Mouse (Mus musculus): ENCODE data around the gene Olfr1344.

DNA sequence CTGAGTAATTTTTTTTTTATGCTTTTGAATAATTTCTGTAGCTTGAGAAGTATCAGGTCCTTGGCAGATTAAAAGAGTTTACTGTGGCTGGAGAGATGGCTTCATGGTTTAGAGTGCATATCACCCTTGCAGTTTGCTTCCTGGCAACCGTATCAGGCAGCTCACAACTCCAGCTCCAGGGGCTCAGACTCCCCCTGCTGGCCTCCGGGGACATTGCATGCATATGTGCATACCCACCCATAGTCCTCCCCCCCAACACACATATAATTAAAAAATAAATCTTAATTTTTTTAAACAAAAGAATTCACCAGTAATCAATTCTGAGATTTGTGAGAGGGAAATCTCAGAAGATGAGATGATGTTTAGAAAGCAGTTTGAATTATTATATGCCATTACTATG lies 8.1 kb upstream of the Olfr1344 start:
- TF ChIP-seq CTCF (IDR thresholded peaks at IDR 0.05; ENCODE audit: insufficient read depth, low read length): peak; percentile 75
- TF ChIP-seq POLR2A (IDR thresholded peaks at IDR 0.05; ENCODE audit: borderline replicate concordance, extremely low read depth, low read depth, low read length): no peak

Data from lung, adult 2 months (tissue).